Mouse (Mus musculus) cortical plate, adult 2 months (tissue): ENCODE results near the gene Il7r. TPM values are rescaled to one million over a fixed set of nuclear protein-coding genes. Genes with fewer than 3 reads are reported as not detected.

Experiments used
- H3K27ac ChIP-seq: fragments of 200-500 bp; 2 replicates; pipeline ENCODE4 v1.5.1; 2012; ENCODE audit warnings: low read length, control low read depth, inconsistent platforms; ENCODE audit not compliant: insufficient read depth
- H3K4me1 ChIP-seq: fragments of 200-500 bp; 2 replicates; pipeline ENCODE4 v1.6.1; 2011; ENCODE audit warnings: low read length; ENCODE audit not compliant: control insufficient read depth, insufficient read depth
- H3K4me3 ChIP-seq: fragments of 200-500 bp; 2 replicates; pipeline ENCODE4 v1.5.1; 2011; ENCODE audit warnings: mild to moderate bottlenecking, low read length, control low read depth; ENCODE audit not compliant: insufficient read depth
- CTCF ChIP-seq: fragments of 200-500 bp; IDR thresholded peaks from 2 replicates; pipeline ENCODE4 v1.5.1; 2011; ENCODE audit warnings: mild to moderate bottlenecking, control low read depth, low read length; ENCODE audit not compliant: insufficient read depth; ENCODE audit errors: extremely low read depth
- POLR2A ChIP-seq: fragments of 200-500 bp; IDR thresholded peaks from 2 replicates; pipeline ENCODE4 v1.6.1; 2011; ENCODE audit warnings: mild to moderate bottlenecking, low read length, control low read depth; ENCODE audit not compliant: insufficient read depth; ENCODE audit errors: extremely low read depth
- polyA plus RNA-seq: library from polyadenylated mRNA; depleted of rRNA; stranded (reverse); fragments of >200 nt; gene quantifications from 2 replicates; pipeline ENCODE4 v1.2.3, GENCODE M21; 2012; rRNA removed

The Il7r gene
- polyA plus RNA-seq, 1 experiment = 0.13 TPM

- TF ChIP-seq POLR2A = no peak
- no peak for TF ChIP-seq CTCF
- H3K27ac ChIP-seq = no peak overlapping the region
- H3K4me1 ChIP-seq = no peaks in the 10 kb centered on the region
- no peak overlapping the region for H3K4me3 ChIP-seq
Measured at GRCm38 (mm10) chr15:9472618-9473017, 57.4 kb downstream of the Il7r start.

GRCm38 (mm10) chr15:9472167-9472566 is 57.8 kb downstream of the Il7r start:
- no peaks in the 10 kb centered on the region for H3K4me1 ChIP-seq

GRCm38 (mm10) chr15:9471053-9471685 is 58.8 kb downstream of the Il7r start:
- TF ChIP-seq POLR2A (no peak), CTCF (no peak)
- Histone ChIP-seq H3K27ac (no peak overlapping the region), H3K4me1 (no peaks in the 10 kb centered on the region), H3K4me3 (no peak overlapping the region)

More at GRCm38 (mm10) chr15:9472167-9472566, 57.8 kb downstream of the Il7r start:
- TF ChIP-seq CTCF (no peak), POLR2A (no peak)
- Histone ChIP-seq H3K4me3 (no peak overlapping the region), H3K27ac (no peak overlapping the region)

- Histone ChIP-seq H3K4me3 (no peak overlapping the region), H3K4me1 (no peaks in the 10 kb centered on the region), H3K27ac (no peak overlapping the region)
- no peak for TF ChIP-seq POLR2A
- no peak for TF ChIP-seq CTCF
Measured at GRCm38 (mm10) chr15:9464039-9464438, 65.9 kb downstream of the Il7r start.

- Histone ChIP-seq H3K4me3 (no peak overlapping the region), H3K27ac (no peak overlapping the region), H3K4me1 (no peaks in the 10 kb centered on the region)
- TF ChIP-seq CTCF (no peak), POLR2A (no peak)
Measured at GRCm38 (mm10) chr15:9463521-9464027, 66.4 kb downstream of the Il7r start.

Other genes starting within 250 kb of the Il7r start
- not detected in 2 replicates for gene Ugt3a2, start 194.6 kb downstream of the Il7r start, polyA plus RNA-seq
- 1.4 and 1.8 TPM in 2 replicates for gene Capsl, start 94.1 kb downstream of the Il7r start, polyA plus RNA-seq
- 0.30 and 0.48 TPM in 2 replicates for gene Spef2, start 218.7 kb upstream of the Il7r start, polyA plus RNA-seq